Mouse (Mus musculus) G1E (cell line): Measurements from ENCODE around the gene Larp1.

Source experiments
- CTCF ChIP-seq: IDR thresholded peaks from 2 replicates; pipeline ENCODE4 v1.5.1; 2012; ENCODE audit warnings: low read depth, low read length, inconsistent platforms, mixed read lengths
- GATA1 ChIP-seq: IDR thresholded peaks from 2 replicates; pipeline ENCODE4 v1.6.1; 2012; ENCODE audit warnings: borderline replicate concordance, low read length, inconsistent platforms, mixed read lengths
- GATA2 ChIP-seq: IDR thresholded peaks from 2 replicates; pipeline ENCODE4 v1.6.1; 2012; ENCODE audit warnings: low read depth, low read length, inconsistent platforms, borderline replicate concordance
- POLR2AphosphoS5 ChIP-seq: IDR thresholded peaks from 2 replicates; pipeline ENCODE4 v1.6.1; 2012; ENCODE audit warnings: low read depth, low read length, inconsistent platforms; ENCODE audit not compliant: insufficient replicate concordance
- TAL1 ChIP-seq: conservative IDR thresholded peaks from 2 replicates; pipeline ENCODE4 v1.6.1; 2012; ENCODE audit warnings: low read depth, low read length, inconsistent platforms, mixed read lengths

GRCm38 (mm10) chr11:58096821-58097620 is 88.2 kb downstream of the Larp1 start:
- TF ChIP-seq CTCF, result no peak
- TF ChIP-seq GATA2, result no peak
- no peak for TF ChIP-seq GATA1
- no peak for TF ChIP-seq TAL1
- no peak for TF ChIP-seq POLR2AphosphoS5
